Mouse (Mus musculus): Measurements from ENCODE around the gene Tmem106c.

Gene Tmem106c

DNA sequence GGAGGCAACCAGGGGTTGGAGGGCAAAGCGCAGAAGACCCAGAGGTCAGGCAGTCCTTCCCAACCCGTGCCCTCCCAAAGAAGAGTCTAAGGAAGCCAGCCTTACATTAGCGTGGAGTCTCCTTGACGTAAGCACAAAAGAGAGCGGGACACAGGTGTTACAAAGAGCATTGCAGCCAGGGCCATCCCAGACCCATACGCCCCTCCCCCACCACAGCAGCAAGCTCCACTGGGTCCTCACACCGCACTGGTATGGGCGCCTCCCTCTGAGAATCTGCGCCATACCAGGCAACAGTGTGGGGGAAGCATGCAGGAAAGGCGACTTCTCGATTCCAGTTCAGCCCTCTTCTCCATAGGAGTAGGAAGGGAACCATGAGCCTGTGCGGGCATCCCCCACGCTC, 35.5 kb downstream of the Tmem106c start:
- DNase-seq (ENCODE audit: extremely low read depth, low read depth, low spot score), result no peak

DNA sequence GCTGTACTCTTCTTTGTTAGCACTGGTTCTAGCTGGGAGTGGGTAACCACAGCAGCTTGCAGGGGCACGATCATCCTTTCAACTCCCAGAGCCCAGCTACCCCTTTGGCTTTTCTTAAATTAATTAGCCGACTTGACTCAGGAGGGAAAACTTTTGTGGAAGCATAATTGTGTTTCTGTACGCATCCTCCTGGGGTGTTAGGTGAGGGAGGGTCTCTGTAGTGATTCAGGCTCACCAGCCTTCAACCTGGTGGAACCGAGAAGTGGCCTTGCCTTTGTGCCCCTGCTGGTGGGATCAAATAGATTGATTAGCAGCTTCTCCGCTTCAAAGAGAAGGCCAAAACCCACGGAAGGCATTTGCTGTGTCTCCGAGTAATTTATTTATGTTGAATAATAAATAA, 36.0 kb downstream of the Tmem106c start:
- no peak for DNase-seq (ENCODE audit: extremely low read depth, low read depth, low spot score)

DNA sequence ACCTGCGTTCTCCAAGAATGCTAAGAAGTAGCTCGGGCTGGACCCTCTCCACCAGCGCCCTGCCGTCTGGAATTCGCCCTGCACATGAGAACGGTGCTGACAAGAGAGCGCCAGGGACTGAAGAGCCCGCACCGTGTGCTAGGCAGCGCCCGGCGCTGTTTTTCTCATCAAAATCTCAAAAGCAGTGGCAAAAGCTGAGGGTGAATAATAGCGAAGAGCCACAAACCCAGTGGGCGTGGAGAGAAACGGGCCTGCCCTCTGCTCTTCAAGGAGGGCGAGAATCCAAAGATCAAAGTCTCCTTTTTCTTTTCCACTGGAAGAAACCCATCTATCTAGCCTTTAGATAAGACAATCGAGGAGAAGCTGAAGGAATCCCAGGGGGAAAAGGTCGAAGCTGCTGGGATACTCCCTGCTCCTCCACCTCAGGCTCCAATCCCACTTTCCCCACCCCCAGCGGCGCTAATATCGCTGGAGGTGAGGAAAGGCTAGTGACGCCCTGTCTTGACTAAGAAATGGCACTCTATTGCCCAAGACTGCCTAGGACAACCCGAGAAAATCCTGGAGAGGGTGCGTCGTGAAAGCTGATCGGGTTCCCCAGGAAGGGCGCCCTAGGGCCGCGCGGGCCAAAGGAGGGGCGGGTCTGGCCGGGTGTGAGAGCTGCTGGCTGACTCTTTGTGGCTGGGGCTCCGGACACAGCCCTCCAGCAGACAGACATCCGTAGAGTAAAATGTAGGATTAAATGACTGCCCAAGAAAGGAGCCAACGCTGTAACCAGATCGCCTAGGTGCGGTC, 37.5 kb downstream of the Tmem106c start:
- DNase-seq (ENCODE audit: extremely low read depth, low read depth, low spot score), result no peak

DNA sequence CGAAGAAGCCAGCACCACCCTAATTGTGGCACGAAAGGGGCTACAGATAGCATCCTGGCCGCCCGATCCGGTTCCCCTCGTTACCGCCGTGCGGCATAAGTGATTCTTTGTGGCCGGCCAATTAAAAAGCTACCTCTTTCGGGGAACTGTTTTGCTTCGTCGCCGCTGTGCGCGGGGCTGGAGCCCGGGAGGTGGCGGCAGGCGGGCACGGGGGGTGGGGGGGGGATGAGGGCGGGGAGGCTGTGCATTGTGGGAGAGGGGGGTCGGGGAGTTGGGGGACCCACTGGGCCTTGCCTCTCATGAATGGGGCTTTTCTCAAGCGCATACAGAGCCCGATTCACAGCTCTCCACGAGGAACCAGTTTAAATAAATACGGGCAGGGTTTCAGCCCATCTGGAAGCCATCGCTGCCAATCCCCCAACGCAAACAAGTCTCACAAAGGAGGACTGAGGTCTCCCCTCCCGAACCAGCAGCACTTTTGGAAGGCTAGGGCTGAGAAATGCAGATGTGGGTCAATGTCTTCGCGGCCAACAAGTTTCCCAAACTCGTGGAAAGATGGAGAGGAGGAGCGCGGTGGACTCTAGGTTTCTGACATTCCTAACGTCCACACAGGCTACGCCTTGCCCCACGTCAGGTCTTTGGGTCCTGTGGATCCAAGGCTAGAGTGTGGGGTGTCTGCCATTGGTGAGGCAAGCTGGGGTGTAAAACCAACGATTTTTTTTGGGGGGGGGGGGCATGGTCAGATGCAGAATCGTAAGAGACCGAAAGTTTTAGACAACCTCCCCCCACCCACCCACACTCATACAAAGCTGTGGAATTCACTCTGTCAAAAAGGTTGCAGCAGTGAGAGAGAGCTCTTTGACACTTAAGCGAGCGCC, 38.4 kb downstream of the Tmem106c start:
- no peak for DNase-seq (ENCODE audit: extremely low read depth, low read depth, low spot score)

DNA sequence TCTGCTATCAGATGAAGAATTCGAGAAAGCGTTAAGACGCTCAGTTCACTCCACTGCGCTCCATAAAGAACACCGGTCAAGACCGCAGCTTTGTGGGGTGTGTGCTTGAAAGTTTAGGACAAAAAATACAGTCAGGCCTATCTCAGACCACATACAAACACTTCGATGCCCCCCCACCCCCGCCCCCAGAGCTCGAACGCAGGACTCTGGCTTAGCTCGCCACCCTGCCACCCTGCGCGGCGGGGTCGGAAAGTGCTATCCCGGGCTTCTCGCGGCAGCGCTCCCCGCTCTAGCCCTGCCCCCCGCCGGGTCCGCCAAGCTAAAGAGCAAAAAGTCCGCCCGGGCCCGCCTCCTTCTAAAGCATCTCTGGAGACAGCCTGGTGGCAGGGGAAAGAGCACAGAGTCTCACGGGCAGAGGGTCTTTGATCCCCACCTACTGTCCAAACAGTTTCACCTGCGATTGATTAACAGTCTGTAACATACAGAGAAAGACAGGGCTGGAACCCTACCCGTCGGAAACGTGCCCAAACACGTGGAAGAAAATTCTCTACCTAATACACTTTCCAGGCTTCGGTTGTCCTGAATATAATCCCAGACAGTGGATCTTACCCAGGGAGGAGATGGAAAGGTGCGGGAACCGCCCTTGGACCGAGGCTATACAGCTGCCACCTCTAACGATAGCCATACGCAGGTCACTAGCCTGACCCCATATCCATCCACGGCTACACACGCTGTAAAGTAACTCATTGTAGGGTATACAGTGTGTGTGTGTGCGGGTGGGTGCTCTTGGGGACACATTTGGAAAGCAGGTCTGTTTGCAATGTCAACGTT, 39.2 kb downstream of the Tmem106c start:
- DNase-seq (ENCODE audit: extremely low read depth, low read depth, low spot score), result no peak

DNA sequence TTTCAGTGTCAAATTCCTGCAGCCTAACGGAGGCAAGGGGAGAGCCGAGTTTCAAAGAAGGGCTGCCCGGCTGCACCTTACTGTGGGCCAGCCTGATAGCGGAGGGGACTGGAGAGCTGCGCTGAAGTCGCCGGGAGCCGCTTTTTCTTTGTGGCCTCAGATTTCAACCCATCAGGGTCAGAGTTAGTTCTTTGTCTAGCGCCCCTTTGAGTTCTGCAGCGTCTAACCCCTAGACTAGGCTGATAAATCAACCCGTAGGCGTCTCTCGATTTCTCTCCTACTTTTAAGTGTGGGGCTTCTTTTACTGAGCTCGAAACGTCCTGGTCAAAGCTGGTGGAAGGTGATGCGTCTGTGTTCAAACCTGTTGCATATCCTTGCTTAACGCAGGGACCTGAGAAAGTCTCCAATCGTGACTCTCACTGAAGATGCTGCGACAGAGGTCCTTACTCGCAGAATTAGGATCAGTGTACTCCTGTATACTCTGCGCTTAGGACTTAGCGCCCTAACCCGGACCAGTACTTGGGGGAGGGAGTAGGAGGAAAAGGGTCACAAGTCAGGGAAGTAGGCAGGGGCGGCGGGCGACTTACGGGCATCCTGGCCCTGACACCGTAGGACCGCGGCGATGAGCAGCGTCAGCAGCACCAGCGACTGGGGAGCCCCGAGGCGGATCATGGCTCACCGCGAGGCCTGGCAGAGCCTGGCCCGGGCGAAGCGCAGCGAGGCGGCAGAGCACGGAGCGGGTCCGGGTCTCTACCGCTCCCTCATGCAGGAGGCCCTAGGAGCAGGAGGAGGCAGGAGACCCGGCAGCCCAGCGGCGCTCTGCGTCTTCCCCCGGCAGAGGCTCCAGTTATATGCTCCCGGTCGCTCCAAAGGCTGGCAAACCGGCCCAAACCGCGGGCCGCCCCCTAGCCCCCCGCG, 40.1 kb downstream of the Tmem106c start, which contains the start of gene Col2a1:
Gene Col2a1 (minus strand): TSS at position 874 of the 918 bp plus-strand sequence.
- no peak for DNase-seq (ENCODE audit: extremely low read depth, low read depth, low spot score)

DNA sequence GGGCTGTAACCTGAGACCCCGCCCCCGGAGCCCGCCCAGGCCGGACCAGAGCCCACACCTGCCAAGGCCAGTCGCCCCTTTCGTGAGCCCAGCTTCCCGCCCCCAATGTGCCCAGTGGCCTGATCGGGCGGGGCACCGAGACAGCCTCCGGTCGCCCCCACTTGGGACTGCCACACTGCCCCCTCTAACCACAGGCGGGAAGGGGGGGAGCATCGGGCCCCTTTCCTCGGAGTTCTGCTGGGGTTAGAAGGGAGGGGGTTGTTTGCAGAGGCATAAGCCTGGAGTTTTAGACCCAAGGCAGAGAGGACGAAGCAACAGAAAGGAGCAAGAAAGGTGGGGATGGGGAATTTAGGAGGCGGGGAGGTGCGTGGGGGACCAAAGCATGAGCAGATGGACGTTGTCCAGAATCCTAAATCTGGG, 40.8 kb downstream of the Tmem106c start:
- DNase-seq (ENCODE audit: extremely low read depth, low read depth, low spot score), result no peak

DNA sequence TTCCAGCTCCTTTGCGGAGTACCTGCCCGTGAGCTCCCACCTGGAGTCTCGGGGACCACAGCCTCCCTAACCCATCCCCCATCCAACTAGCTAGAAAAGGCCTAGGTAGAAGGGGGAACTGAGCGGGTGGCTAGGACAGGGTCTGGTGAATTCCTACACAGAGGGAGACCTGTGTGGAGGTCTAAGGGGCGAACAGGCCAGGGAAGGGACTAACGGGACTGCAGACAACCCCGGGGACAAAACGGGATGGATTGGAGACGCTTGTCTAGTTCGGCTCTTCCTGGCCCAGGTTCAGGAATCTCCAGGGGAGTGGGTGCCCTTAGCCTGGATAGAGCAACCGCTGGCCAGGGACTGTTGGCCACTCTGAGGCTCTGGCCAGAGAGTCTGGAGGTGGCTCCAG, 41.2 kb downstream of the Tmem106c start:
- DNase-seq (ENCODE audit: extremely low read depth, low read depth, low spot score), result no peak

DNA sequence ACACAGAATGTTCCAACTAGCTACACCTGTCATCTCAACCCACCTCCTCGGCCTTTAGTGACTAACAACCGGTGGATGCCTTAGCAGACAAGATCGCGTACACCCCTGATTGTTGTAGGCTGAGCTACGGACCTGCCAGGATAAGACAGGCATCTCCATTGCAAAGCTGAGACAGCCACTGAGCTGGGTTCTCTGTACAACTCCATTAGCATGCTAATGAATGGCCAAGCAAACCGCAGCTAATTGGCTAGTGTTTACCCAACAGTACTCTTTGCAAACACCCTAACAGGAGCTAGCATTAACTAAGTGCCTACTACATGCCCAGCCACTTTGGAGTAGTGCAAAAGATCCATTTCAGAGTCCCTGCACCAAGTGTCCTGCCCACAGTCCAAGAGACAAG, 48.8 kb downstream of the Tmem106c start:
- DNase-seq (ENCODE audit: extremely low read depth, low read depth, low spot score), result no peak

DNA sequence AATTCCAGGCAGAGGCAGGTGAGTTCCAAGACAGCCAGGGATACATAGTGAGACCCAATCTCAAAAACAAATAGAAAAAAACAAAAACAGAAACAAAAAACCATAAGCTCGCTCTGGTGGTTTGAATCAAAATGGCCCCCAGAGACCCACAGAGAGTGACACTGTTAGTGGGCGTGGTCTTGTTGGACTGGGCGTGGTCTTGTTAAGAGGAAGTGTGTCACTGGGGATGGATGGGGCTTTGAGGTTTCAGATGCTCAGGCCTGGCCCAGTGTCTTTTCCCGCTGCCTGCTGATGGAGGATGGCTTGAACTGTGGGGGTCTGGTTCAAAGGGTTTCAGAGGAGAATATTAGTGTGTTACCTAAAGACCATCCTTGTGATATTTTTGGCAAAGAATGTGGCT, 53.9 kb downstream of the Tmem106c start:
- DNase-seq (ENCODE audit: extremely low read depth, low read depth, low spot score), result no peak

DNA sequence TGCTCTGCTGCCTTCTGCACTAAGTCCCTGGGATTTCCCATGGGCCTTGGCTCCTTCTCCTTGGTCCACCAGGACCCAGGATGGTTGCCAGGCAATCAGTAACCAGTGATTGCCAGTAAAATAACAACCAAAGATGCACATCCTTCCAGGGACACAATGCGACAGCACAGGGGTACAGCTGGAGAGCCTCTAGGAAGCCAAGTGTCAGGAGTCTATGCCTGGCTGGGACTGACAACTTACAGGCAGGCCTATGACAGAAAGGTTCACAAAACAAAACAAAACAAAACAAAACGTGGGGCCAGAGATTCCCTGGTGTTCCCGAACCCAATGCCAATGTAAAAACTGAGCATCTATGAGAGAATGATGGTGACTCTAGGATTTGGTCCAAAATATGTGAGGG, 55.0 kb downstream of the Tmem106c start:
- no peak for DNase-seq (ENCODE audit: extremely low read depth, low read depth, low spot score)
